Mouse (Mus musculus) liver, postnatal 0 days (tissue): ENCODE measurements around the gene Gm37240. TPM values are rescaled to one million over a fixed set of nuclear protein-coding genes. Genes with fewer than 3 reads are reported as not detected.
A peak's percentile ranks its signal among the peaks of the same experiment; 100 is the strongest.

Experiments used
- ATAC-seq: fragments of 200-750 bp; cut with Nextera tagmentation; 2 replicates; pipeline ENCODE4 v1.8.0; 2017; ENCODE audit warnings: mild to moderate bottlenecking, moderate library complexity
- DNase-seq: peaks from one replicate; pipeline ENCODE4 v3.0.0-alpha.2; 2016
- H3K27ac ChIP-seq: fragments of 300-500 bp; sonication (generic); 2 replicates; pipeline ENCODE4 v1.5.1; 2014; ENCODE audit warnings: antibody characterized with exemption, moderate library complexity, mild to moderate bottlenecking, low read depth
- H3K27me3 ChIP-seq: fragments of 300-500 bp; sonication (generic); 2 replicates; pipeline ENCODE4 v1.6.1; 2014; ENCODE audit warnings: low read length, control low read depth, mixed read lengths; ENCODE audit not compliant: insufficient read depth
- H3K36me3 ChIP-seq: fragments of 300-500 bp; sonication (generic); replicated peaks from 2 replicates; pipeline ENCODE4 v1.6.1; 2014; ENCODE audit warnings: mild to moderate bottlenecking, control low read depth, low read length, moderate library complexity, mixed read lengths; ENCODE audit not compliant: insufficient read depth
- H3K4me1 ChIP-seq: fragments of 300-500 bp; sonication (generic); 2 replicates; pipeline ENCODE4 v1.6.1; 2014; ENCODE audit warnings: antibody characterized with exemption, mild to moderate bottlenecking, control low read depth; ENCODE audit not compliant: insufficient read depth
- H3K4me2 ChIP-seq: fragments of 300-500 bp; sonication (generic); 2 replicates; pipeline ENCODE4 v1.6.1; 2014; ENCODE audit warnings: low read depth, mild to moderate bottlenecking, low read length, moderate library complexity, mixed read lengths
- H3K4me3 ChIP-seq: fragments of 300-500 bp; sonication (generic); 2 replicates; pipeline ENCODE4 v1.5.1; 2014; ENCODE audit warnings: low read depth, low read length
- H3K9ac ChIP-seq: fragments of 300-500 bp; sonication (generic); replicated peaks from 2 replicates; pipeline ENCODE4 v1.6.1; 2014; ENCODE audit warnings: mild to moderate bottlenecking, moderate library complexity
- H3K9me3 ChIP-seq: fragments of 300-500 bp; sonication (generic); 2 replicates; pipeline ENCODE4 v1.6.1; 2016; ENCODE audit warnings: mild to moderate bottlenecking, control low read depth, low read length, mixed read lengths
- CTCF ChIP-seq: sonication (generic); IDR thresholded peaks from 2 replicates; pipeline ENCODE4 v1.5.1; 2016; ENCODE audit warnings: antibody characterized with exemption, low read depth
- EP300 ChIP-seq: IDR thresholded peaks from 2 replicates; pipeline ENCODE4 v1.6.1; 2016; ENCODE audit warnings: antibody characterized with exemption, low read depth, mild to moderate bottlenecking
- WGBS: fragments of 180-500 bp; shearing (Covaris S2); extraction: QIAGEN DNeasy Blood & Tissue Kit; methylation state at CpG from one replicate; pipeline ENCODE4 v1.1.7; 2014; ENCODE audit not compliant: insufficient replicate concordance; 5-methylcytosine and 5-hydroxymethylcytosine counted together
- polyA plus RNA-seq: library from polyadenylated mRNA; unstranded; fragments of >200 nt; fragmentation: Nextera tagmentation; extraction: Ambion mirVana; gene quantifications from 2 replicates; pipeline ENCODE4 v1.2.1, GENCODE M21; 2015

Gm37240 gene
- polyA plus RNA-seq, 1 experiment from 2014 or later = 0.72 TPM

DNA sequence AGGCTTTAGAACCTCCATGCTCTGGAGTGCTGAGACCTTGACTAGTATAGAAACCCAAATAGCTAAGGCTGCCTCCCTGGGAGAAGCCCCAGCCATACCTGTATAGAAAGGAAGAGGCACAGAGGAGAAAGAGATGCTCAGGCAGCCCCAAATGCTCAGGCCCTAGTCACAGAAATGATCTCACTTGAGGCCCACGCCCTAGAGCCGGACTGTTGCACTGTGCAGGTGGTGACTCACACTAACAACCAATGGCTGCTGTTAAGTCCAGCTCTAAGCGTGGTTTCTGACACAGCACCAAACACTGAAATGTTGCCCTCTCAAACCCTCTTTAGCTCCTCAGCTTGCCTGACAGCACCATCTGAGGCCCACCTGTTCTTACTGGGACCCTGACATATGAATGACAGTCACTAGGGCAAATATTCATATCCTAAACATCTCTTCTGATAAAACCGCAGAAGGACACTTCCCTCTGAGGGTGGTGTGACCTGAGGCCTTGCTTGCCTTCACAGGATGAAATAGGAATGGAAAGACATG lies 171.5 kb downstream of the Gm37240 start:
- no peaks in the 10 kb centered on the region for H3K27me3 ChIP-seq
- TF ChIP-seq CTCF (no peak), EP300 (no peak)
- H3K4me2 ChIP-seq = no peak overlapping the region
- H3K9ac ChIP-seq = no peak overlapping the region
- H3K9me3 ChIP-seq = no peaks in the 10 kb centered on the region
- DNase-seq = no peak
- no peaks in the 10 kb centered on the region for H3K36me3 ChIP-seq
- no peak overlapping the region for H3K27ac ChIP-seq
- ATAC-seq = no peak
- no peaks in the 10 kb centered on the region for H3K4me1 ChIP-seq
- WGBS = 67% methylated on average over 4 of the region's 4 CpGs
- H3K4me3 ChIP-seq = no peak overlapping the region

DNA sequence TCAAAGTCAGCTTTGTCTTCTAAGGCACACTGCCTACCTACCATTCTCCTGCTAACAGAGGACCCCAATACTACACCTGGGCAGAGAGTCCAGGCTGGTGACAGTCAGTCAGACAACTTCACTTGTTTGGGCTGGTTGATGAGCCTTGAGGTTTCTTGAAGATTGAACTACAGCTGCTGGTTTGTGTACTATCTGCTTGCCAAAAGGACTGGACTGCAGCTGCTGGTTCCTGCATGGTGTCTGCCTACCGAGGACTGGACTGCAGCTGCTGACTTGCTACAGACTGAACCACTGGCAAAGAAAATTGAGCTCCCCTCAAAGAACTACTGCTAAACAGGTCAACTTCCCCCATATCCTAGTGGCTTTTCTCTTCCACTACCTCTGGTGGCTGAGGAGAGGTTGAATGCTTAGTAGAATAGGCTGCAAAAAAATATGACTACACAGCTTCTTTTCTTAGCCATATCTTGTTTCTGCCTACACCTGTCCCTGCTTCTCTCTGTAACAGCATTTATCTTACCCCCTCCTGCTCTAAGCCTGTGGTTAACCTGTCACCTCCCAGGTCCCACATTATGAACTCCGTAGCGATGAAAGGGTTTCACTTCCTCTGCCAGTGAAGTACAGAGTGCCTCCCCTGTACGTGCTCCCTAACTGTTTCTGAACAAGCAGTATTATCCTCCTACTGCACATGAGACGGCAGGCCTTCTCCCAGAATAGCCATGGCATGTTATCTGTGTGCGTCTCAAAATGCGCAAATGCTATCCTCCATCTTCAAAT lies 173.2 kb downstream of the Gm37240 start:
- DNase-seq = no peak
- no peaks in the 10 kb centered on the region for H3K4me1 ChIP-seq
- WGBS = 43% methylated on average over 7 of the region's 7 CpGs
- no peak for ATAC-seq
- H3K27me3 ChIP-seq = no peaks in the 10 kb centered on the region
- TF ChIP-seq EP300 = no peak
- TF ChIP-seq CTCF = no peak
- H3K27ac ChIP-seq = no peak overlapping the region
- H3K4me3 ChIP-seq = no peak overlapping the region
- H3K9ac ChIP-seq = no peak overlapping the region
- no peaks in the 10 kb centered on the region for H3K36me3 ChIP-seq
- no peak overlapping the region for H3K4me2 ChIP-seq
- H3K9me3 ChIP-seq = no peaks in the 10 kb centered on the region

DNA sequence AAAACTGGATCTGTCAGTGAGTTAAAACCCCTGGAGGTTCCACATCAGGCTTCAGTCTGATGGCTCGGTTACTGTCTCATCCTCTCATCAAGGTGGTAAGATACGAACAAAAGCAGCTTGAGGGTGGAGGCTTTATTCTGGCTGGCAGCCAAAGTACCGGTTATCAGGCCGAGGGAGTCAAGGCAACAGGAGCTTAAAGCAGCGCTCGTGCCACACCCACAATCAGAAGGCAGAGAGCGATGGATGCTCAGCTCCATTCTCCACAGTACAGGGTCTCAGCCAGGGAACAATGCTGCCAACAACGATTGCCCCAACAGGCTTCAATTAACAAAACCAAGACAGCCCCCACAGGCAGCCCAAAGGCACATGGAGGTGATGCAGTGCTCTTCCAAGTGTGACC lies 176.6 kb downstream of the Gm37240 start:
- no peak overlapping the region for H3K9ac ChIP-seq
- ATAC-seq (peak; percentile 50), DNase-seq (peak; percentile 27)
- H3K4me3 ChIP-seq = no peak overlapping the region
- no peaks in the 10 kb centered on the region for H3K4me1 ChIP-seq
- no peaks in the 10 kb centered on the region for H3K36me3 ChIP-seq
- no peak for TF ChIP-seq EP300
- no peak for TF ChIP-seq CTCF
- H3K27me3 ChIP-seq = no peaks in the 10 kb centered on the region
- no peaks in the 10 kb centered on the region for H3K9me3 ChIP-seq
- H3K27ac ChIP-seq = no peak overlapping the region
- WGBS = 42% methylated on average over 8 of the region's 8 CpGs
- no peak overlapping the region for H3K4me2 ChIP-seq

DNA sequence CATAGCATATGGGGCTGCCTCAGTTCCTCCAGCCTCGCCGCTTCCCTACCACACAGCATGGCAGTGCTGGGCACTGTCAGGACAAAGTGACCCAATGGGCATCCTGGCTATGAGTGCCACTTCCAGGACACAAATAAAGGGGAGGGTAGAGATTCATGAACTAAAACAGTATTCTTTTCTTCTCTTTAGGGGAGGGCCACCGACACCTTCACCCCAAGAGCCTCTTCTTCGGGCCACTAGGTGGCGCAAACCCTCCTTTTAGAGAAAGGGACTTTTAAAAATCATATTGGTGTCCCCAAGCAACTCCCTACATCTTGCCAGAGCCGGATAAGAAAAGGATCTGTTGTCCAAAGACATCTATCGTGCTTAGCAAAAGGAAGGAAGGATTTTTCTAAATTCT lies 179.9 kb downstream of the Gm37240 start:
- TF ChIP-seq EP300 (no peak), CTCF (peak; percentile 78)
- no peak overlapping the region for H3K4me3 ChIP-seq
- H3K9me3 ChIP-seq = no peaks in the 10 kb centered on the region
- no peaks in the 10 kb centered on the region for H3K36me3 ChIP-seq
- peak; percentile 37 for DNase-seq
- no peak overlapping the region for H3K4me2 ChIP-seq
- WGBS = 37% methylated on average over 7 of the region's 7 CpGs
- ATAC-seq = no peak
- H3K27ac ChIP-seq = no peak overlapping the region
- H3K4me1 ChIP-seq = no peaks in the 10 kb centered on the region
- H3K27me3 ChIP-seq = no peaks in the 10 kb centered on the region
- no peak overlapping the region for H3K9ac ChIP-seq

DNA sequence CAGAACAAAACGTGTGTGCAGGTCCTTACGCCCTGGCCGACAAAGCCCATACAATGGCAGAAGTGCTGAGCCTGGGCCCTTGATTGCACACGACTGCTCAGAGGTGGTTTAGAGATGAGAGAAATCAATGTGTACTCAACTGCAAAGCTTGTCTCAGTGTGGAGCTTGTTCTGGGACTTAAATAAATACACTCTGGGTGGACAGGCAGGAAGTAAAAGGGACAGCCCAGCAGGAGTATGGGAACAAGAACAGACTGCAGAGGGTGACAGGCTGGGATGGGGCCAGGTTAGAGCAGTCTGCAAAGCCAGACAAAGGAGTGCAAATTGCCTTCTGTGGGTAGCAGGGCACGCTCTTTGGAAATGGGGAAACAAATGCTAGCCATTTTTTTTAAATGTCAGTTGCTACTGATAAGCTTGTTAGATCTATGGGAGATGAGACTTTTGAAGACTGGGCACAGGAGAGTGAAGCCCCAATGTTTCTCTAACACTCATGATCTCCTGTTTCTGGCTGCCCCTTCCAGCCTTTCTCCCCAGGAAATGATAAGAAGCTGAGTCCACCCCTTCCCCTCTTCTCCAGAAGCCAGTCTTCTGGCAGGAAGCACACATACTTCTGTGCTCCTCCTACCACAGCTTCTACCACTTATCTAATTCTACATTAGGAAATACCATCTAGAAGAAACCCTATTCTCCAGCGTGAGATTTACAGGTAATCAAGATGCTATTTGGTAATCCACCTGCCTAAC lies 184.0 kb downstream of the Gm37240 start:
- TF ChIP-seq CTCF (no peak), EP300 (no peak)
- DNase-seq (no peak), ATAC-seq (no peak)

DNA sequence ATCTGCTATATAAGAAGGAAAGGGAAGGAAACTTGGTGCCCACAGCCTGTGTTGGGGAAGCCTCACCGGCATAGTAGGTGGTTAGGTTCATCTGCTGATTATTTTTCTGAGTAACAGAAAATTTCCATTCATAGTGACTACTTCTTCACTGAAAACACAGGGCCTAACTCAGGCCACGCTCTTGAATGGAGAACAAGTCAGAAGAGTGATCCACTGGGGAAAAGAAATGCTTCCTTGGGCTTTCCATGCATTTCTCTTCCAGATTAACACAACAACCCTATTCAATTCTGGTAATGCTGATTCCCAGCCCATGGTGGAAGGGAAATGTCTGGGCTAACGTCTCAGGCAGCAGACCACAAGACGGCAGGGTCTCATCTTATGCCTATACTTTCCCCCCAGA lies 188.8 kb downstream of the Gm37240 start:
- Histone ChIP-seq H3K4me3 (no peak overlapping the region), H3K4me1 (no peaks in the 10 kb centered on the region), H3K27ac (no peak overlapping the region), H3K36me3 (no peaks in the 10 kb centered on the region), H3K4me2 (no peak overlapping the region), H3K27me3 (no peaks in the 10 kb centered on the region), H3K9ac (no peak overlapping the region), H3K9me3 (no peaks in the 10 kb centered on the region)
- WGBS = 72% methylated on average over 4 of the region's 4 CpGs
- no peak for TF ChIP-seq EP300
- no peak for TF ChIP-seq CTCF
- DNase-seq = no peak
- ATAC-seq = no peak

More for the DNA sequence above, 184.0 kb downstream of the Gm37240 start:
- Histone ChIP-seq H3K27me3 (no peaks in the 10 kb centered on the region), H3K36me3 (no peaks in the 10 kb centered on the region), H3K9ac (no peak overlapping the region), H3K4me1 (no peaks in the 10 kb centered on the region), H3K9me3 (no peaks in the 10 kb centered on the region), H3K4me3 (no peak overlapping the region), H3K27ac (no peak overlapping the region), H3K4me2 (no peak overlapping the region)
- WGBS = 41% methylated on average over 6 of the region's 6 CpGs
